Mouse (Mus musculus): ENCODE results near the gene Trappc6a. TPM values are rescaled to one million over a fixed set of nuclear protein-coding genes. Genes with fewer than 3 reads are reported as not detected.

Trappc6a gene
- total RNA-seq, 2 experiments from 2014 or later = 16.6 to 18.4 TPM

DNA sequence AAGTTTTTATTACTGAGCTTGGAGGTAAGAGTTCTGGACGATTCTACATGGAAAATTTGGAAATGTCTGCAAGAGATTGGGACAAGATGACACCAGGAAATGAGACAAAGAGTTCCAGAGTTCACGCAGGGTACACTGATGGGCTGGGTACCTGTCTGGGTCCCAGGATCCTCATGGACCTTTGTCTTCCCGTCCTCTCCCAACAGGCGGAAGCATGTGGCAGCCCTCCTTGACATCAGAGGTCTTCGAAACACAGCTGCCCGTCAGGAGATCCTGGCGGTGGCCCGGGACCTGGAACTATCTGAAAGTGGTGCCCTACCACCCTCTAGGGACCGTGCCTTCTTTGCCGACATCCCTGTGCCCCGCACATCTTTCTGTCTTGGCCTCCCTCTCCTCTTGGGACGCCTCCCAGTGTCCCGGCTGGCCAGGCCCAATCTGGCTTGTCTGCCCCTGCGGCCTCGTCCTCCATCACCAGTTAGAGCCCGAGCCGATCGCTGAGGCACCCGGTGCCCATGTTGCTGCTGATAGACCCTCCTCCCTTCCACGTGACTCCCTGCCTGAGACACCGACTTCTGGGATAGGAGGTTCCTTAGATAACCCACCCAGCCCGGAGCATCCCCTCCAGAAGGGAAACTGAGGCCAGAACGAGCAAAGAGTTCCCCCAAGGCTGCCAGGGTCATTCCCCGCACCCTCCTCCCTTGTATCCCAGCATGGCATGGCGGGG is 13.3 kb upstream of the Trappc6a start:
- Histone ChIP-seq H3K27ac (no peak overlapping the region), H3K4me3 (no peak overlapping the region)
- TF ChIP-seq CTCF (IDR thresholded peaks at IDR 0.05) = no peak
- intact Hi-C loops (cut with DNase I) = no loop called here
- DNase-seq (ENCODE audit: extremely low spot score in 1 of 2, low spot score in 2 of 2) = no peak

DNA sequence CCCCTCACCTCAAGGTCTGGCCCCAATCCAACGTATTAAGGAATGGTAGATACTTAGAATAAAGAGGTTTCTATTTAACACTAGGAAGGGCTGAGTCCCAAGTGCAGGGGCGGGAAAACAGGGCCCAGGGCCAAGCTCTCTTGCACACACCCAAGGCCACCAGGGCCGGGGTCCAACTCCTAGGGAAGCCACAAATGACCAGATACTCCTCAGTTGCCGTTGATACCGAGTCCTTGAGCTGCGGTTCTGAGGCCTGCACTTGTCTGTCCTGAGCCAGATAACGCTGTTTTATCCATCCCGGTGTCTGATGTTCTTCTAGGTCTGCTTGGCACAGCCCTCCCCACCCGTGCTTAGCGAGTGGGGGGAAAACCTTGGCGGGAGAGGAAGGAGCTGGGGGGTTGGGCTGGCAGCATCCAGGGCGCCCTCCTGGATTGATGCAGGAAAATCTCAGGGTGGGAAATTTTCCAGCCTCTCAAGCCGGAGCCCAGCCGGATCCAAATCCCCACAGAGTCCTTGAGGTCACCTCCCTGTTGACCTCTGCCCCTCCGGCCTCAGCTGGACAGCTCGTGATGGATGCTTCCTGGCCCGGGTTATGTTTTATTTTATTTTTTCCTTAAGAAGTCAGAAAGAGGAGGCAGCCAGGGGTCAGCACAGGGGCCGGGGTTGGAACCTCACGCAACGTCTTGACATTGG is 12.5 kb upstream of the Trappc6a start:
- no peak for DNase-seq (ENCODE audit: extremely low spot score in 1 of 2, low spot score in 2 of 2)
- Histone ChIP-seq H3K4me3 (no peak overlapping the region), H3K27ac (no peak overlapping the region)
- intact Hi-C loops (cut with DNase I) = no loop called here
- TF ChIP-seq CTCF (IDR thresholded peaks at IDR 0.05) = no peak

DNA sequence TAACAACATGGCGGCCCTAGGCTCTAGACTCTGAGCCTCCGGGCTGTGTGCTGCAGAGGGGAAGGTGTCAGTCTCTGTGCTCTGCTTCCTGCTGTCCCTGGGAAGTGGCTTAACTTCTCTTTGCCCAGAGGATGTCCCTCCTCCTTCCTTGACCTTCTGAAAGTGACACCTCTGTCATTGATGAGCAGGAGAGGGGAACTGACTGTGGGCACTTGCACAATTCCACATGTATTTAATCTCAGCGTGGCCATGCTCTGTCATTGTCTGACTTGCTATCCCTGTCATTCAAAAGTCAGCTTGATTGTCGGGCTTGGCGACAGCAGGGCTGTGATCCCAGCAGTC is 12.0 kb upstream of the Trappc6a start:
- no peak for DNase-seq (ENCODE audit: extremely low spot score in 1 of 2, low spot score in 2 of 2)
- no peak for TF ChIP-seq CTCF (IDR thresholded peaks at IDR 0.05)
- Histone ChIP-seq H3K27ac (no peak overlapping the region), H3K4me3 (no peak overlapping the region)
- intact Hi-C loops (cut with DNase I) = no loop called here

DNA sequence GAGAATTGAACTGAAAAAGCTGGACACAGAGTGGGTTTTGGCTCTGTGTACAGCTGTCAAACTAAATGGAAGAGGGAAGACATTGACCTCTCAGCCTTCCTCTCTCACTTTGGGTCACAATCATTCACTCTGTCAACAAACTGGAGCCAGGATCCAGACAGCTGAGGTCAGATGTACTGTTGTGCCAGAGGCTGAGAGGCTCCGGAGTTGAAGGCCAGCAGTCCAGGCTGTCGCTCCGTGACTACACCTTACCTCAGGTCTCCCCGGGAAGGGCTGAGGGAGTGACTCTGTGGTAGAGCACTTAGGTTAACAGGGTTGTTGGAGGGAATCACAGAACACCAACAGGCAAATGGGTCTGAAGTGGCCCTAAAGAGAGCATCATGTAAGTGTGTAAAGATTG is 9.9 kb upstream of the Trappc6a start:
- Histone ChIP-seq H3K27ac (no peak overlapping the region), H3K4me3 (no peak overlapping the region)
- intact Hi-C loops (cut with DNase I) = no loop called here
- no peak for DNase-seq (ENCODE audit: extremely low spot score in 1 of 2, low spot score in 2 of 2)
- TF ChIP-seq CTCF (IDR thresholded peaks at IDR 0.05) = no peak

DNA sequence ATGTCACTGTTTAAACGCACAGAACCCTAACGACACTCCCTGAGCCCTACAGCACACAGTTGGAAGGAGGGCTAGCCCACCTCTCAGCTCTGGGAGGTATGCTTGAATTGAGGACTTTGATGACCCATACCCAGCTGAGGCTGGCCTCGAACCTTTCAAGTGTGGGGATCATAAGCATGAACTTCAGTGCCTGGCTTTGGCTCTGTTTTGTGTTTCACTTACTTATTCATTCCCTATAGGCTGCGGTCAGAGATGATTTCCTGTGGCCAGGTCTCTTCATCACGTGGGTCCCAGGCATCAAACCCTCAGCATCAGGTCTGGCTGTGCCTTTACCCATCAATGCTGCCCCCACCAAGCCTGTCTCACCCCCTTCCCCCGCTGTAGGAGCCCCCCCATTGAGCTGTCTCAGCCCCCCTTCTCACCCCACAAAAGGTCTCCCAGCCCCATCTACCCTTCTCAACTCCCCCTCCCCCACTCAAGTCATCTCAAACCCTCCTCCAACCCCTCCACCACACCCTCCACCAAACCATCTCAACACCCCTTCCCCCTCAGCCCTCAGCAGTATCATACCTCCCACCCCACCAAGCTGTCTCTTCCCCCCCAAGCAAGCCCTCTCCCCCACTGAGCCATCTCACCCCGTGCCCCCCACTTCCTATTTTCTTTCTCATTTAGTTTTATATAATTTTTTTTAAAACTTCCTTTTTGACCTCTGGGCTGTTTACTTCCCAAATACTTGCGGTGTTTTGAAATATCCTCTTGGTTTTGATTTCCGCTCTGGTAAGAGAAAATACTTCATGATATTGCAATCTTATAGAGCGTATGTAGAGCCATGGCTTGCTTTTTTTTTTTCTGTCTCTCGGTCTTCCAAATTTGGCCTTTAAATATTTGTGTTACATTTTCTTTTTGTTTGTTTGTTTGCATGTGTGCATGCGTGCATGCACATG is 7.5 kb upstream of the Trappc6a start:
- DNase-seq (ENCODE audit: extremely low spot score in 1 of 2, low spot score in 2 of 2) = no peak
- Histone ChIP-seq H3K27ac (no peak overlapping the region), H3K4me3 (no peak overlapping the region)
- intact Hi-C loops (cut with DNase I) = loop anchor here (5.0 kb wide), 1 partner anchor 93 kb away; no protein-coding TSS in a partner anchor
- TF ChIP-seq CTCF (IDR thresholded peaks at IDR 0.05) = no peak

DNA sequence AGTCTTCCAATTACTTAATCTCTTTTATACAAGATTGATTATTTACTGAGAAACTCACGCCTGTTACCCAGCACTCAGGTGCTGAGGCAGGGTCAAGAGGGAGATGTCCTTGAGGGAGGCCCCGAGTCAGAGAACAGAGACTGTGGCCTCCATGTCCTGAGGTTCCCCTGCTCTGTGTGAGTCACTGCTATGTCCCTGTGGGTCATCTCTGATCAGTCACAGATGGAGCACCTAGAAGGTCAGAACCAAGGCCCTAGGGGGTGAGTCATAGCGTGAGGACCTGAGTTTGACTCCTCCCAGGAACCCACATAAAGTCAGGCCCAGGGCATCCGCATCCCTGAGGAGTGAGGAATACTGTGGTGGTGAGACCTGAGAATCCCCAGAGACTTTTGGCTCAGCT is 6.5 kb upstream of the Trappc6a start:
- Histone ChIP-seq H3K27ac (no peak overlapping the region), H3K4me3 (no peak overlapping the region)
- no peak for DNase-seq (ENCODE audit: extremely low spot score in 1 of 2, low spot score in 2 of 2)
- TF ChIP-seq CTCF (IDR thresholded peaks at IDR 0.05) = no peak
- intact Hi-C loops (cut with DNase I) = loop anchor here (5.0 kb wide), 1 partner anchor 94 kb away; no protein-coding TSS in a partner anchor

DNA sequence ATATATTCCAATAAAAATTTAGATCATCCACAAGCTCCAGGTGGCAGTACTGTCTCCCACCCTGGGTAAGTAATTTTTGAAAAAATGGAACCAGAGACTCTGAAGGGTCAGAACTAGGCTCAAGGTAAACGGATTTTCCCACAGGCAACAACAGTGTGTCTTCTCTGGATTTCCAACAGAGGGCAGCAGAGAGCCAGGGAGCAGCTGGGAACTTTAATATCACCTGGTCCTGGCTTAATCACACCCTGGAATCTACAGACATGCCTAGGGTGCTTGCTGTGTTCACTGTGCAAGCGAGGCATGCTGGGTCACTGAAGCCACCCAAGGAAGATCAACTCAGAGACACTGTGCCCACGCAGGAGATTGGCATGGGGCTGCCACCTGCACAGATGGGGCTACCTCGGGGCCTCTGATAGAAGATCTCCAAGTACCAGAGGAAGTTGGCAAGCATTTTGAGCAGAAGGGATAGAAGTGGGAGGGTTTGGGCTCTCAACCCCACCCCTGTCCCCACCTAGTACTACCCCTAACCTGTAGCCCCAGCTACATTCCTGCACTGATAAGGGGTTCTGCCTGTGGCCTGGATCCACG is 4.6 kb upstream of the Trappc6a start:
- H3K4me3 ChIP-seq = no peak overlapping the region
- H3K27ac ChIP-seq = no peak overlapping the region
- DNase-seq (ENCODE audit: extremely low spot score in 1 of 2, low spot score in 2 of 2) = no peak
- TF ChIP-seq CTCF (IDR thresholded peaks at IDR 0.05) = peak; percentile 95
- intact Hi-C loops (cut with DNase I) = loop anchor here (5.0 kb wide), 1 partner anchor 96 kb away; no protein-coding TSS in a partner anchor

DNA sequence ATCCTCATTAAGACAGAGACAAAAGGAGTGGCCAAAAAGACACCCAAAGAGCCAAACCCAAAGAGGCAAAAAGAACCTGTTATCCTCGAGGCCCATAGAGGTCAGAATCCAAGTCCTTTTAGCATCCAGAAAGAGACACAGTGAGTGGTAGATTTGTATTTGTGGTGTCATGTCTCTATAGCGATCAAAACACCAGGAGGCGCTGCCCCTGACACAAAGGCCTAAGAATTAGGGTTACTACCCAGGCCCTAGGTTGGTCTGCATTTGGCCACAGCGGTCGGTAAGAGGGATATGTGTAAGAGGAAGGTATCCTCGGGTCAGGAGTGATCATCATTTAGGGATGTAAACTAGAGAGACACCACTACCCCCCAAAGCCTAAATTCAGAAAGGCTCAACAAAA is 1.9 kb upstream of the Trappc6a start:
- no peak for DNase-seq (ENCODE audit: extremely low spot score in 1 of 2, low spot score in 2 of 2)
- Histone ChIP-seq H3K4me3 (no peak overlapping the region), H3K27ac (no peak overlapping the region)
- intact Hi-C loops (cut with DNase I) = loop anchor here (5.0 kb wide), 1 partner anchor 56 kb away; the partner anchor contains the start of gene Ppp1r37
- no peak; the same call in 1 of the 2 replicates for TF ChIP-seq CTCF (IDR thresholded peaks at IDR 0.05)

DNA sequence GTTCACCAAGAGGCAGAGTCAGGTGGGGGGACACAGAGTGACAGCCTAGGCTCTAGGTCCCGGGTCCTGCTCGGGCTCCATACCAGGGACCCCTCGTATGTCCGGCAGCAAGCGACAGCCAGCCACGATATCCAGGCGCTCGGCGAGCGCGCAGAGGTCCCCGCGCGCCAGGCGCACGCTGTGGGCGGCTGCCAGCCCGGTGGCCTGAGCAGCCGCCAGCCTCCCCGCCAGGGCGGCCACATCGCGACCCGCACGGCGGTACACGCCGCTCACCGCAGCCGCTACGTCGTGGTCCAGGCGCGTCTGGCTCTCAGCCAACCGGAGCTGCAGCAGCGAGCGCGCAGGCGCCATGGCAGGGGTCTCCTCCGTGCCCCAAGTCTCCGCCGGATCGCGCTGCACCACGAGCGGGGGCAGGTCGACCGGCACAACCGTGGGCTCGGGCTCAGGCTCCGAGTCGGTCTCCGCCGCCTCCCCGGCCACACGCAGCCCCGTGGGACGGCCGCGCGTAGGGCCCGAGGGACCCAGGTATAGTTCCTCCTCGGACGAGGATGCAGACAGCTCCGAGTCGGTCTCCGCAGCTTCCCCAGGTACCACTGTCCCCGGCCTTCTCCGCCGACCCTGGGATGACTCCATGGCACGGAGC is 1.1 kb upstream of the Trappc6a start:
- no peak overlapping the region for H3K27ac ChIP-seq
- peak; percentile 43 to 59 for DNase-seq (ENCODE audit: extremely low spot score in 1 of 2, low spot score in 2 of 2)
- no peak for TF ChIP-seq CTCF (IDR thresholded peaks at IDR 0.05)
- H3K4me3 ChIP-seq = peak overlapping the region; percentile 65
- intact Hi-C loops (cut with DNase I) = loop anchor here (5.0 kb wide), 1 partner anchor 55 kb away; the partner anchor contains the start of gene Ppp1r37

DNA sequence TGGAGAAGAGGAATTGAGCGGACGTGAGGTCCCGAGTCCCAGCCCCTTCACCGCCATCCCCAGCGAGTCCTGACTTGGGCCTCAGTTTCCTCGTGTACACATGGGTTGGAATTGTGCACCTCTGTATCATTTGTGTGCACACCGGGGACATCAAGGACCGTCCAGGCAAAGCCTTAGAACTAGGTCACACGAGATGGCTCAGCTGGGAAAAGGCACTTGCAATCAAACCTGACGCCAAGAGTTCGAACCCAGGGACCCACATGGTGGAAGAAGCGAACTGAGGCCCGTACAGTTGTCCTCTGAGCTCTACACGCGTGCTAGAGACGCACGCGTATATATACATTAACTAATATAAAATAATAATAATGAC is 598 bp upstream of the Trappc6a start:
- Histone ChIP-seq H3K4me3 (peak overlapping the region; percentile 65), H3K27ac (no peak overlapping the region; the same call in 1 of the 2 replicates)
- DNase-seq (ENCODE audit: extremely low spot score in 1 of 2, low spot score in 2 of 2) = no peak
- no peak for TF ChIP-seq CTCF (IDR thresholded peaks at IDR 0.05)
- intact Hi-C loops (cut with DNase I) = loop anchor here (5.0 kb wide), 1 partner anchor 55 kb away; the partner anchor contains the start of gene Ppp1r37

Data from left cerebral cortex, adult 2 months (tissue).